Mouse (Mus musculus) midbrain, embryonic 10.5 days (tissue): ENCODE results near the gene Rbmx2. TPM values are rescaled to one million over a fixed set of nuclear protein-coding genes. Genes with fewer than 3 reads are reported as not detected.

Source experiments
- polyA plus RNA-seq: library from polyadenylated mRNA; unstranded; fragments of >200 nt; fragmentation: Nextera tagmentation; extraction: Ambion mirVana; gene quantifications from 2 replicates; pipeline ENCODE4 v1.2.1, GENCODE M21; 2016

Rbmx2 gene
- polyA plus RNA-seq, 1 experiment from 2014 or later: 24.1 TPM

Other genes with a start within 250 kb of the Rbmx2 start
- gene Elf4, start 231.9 kb upstream of the Rbmx2 start, polyA plus RNA-seq: 1.8 and 2.0 TPM in 2 replicates
- 72.0 and 73.1 TPM in 2 replicates for gene Aifm1, start 181.4 kb upstream of the Rbmx2 start, polyA plus RNA-seq
- gene Rab33a, start 175.7 kb upstream of the Rbmx2 start, polyA plus RNA-seq: 11.1 and 19.1 TPM in 2 replicates
- gene Zfp280c, start 100.5 kb upstream of the Rbmx2 start, polyA plus RNA-seq: 19.1 and 19.2 TPM in 2 replicates
- 22.8 and 24.8 TPM in 2 replicates for gene Slc25a14, start 71.6 kb upstream of the Rbmx2 start, polyA plus RNA-seq
- 0.05 TPM in 1 of 2 replicates, not detected in the other for gene Gpr119, start 20.5 kb upstream of the Rbmx2 start, polyA plus RNA-seq
- gene Gm595, start 182.7 kb downstream of the Rbmx2 start, polyA plus RNA-seq: not detected in 2 replicates